Mouse (Mus musculus): ENCODE data around the gene Gm9048.
"Not testable (repeated sequence)": the region's sequence is repeated elsewhere in the genome, so short reads cannot be mapped to it uniquely, and the experiment has no call there.

Gm9048 gene
- long read RNA-seq, experiment 1 = 0 reads
- long read RNA-seq, experiment 2 = 0 reads

DNA sequence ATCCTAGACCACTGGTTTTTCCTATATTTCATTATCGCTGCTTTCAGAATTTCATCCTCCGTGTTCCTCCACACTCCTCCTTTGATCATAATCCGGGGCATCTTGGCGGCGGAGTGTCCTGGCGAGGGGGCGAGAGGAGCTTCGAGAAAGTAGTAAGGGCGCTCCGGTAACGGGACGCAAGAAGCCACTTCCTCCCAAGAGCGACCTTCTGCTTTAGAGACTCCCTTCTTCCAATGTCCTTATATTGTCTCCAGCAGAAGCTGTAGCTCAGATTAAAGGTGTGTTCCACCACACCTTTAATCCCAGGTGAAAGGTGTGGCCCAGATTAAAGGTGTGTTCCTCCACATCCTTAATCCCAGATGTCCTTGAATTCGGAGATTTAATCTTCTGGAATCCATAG is at the start of gene Gm9048:
TSS of gene Gm9048 (minus strand) at position 101 of the 400 bp plus-strand sequence.
- intact Hi-C loops (cut with DNase I) = not testable (repeated sequence)

DNA sequence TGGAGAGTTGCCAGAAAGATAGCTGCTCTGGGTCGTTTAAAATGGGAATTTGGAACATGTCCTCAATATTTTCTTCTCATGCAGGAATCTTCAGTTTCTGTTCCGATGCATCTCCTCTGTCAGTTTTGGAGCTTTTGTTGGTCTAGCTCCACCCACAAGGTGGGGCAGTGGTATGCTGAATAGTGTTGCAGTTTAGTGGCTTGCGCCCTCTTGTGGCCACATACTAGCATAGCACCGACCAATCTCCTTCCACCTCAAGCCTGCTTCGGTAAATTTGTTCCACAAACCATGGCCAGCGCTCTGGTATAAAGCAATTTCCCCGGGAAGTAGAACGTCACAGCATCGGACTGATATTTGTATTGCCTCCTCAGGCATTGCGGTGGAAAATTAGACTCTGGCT is 22.0 kb upstream of the Gm9048 start:
- intact Hi-C loops (cut with DNase I) = no loop called here

DNA sequence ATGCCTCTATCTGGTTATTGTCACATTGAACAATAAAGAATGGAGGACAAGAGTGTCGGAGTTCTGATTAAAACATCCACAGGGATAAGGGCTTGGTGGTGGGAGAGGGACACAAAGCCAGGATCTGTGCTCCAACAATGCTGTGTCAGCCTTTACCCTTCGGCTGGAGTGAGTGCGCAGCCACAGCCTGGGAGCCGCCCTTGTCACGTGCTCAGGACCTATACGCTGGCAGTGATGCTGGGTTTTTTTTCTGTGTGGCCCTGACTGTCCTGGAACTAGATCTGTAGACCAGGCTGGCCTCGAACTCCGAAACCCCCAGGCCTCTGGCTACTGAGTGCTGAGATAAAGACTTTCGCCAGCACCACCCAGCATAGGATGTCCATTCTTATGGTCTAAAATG is 21.0 kb upstream of the Gm9048 start:
- intact Hi-C loops (cut with DNase I) = no loop called here

DNA sequence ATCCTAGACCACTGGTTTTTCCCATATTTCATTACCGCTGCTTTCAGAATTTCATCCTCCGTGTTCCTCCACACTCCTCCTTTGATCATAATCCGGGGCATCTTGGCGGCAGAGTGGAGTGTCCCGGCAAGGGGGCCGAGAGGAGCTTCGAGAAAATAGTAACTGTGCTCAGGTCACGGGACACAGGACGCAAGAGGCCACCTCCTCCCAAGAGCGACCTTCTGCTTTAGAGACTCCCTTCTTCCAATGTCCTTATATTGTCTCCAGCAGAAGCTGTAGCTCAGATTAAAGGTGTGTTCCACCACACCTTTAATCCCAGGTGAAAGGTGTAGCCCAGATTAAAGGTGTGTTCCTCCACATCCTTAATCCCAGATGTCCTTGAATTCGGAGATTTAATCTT is 5.5 kb upstream of the Gm9048 start, which contains the start of gene Gm9049:
TSS of gene Gm9049 (minus strand) at position 101 of the 400 bp plus-strand sequence.
- intact Hi-C loops (cut with DNase I) = not testable (repeated sequence)

DNA sequence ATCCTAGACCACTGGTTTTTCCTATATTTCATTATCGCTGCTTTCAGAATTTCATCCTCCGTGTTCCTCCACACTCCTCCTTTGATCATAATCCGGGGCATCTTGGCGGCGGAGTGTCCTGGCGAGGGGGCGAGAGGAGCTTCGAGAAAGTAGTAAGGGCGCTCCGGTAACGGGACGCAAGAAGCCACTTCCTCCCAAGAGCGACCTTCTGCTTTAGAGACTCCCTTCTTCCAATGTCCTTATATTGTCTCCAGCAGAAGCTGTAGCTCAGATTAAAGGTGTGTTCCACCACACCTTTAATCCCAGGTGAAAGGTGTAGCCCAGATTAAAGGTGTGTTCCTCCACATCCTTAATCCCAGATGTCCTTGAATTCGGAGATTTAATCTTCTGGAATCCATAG is 5.3 kb downstream of the Gm9048 start, which contains the start of gene Gm9046:
TSS of gene Gm9046 (minus strand) at position 101 of the 400 bp plus-strand sequence.
- intact Hi-C loops (cut with DNase I) = not testable (repeated sequence)

DNA sequence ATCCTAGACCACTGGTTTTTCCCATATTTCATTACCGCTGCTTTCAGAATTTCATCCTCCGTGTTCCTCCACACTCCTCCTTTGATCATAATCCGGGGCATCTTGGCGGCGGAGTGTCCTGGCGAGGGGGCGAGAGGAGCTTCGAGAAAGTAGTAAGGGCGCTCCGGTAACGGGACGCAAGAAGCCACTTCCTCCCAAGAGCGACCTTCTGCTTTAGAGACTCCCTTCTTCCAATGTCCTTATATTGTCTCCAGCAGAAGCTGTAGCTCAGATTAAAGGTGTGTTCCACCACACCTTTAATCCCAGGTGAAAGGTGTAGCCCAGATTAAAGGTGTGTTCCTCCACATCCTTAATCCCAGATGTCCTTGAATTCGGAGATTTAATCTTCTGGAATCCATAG is 10.7 kb downstream of the Gm9048 start, which contains the start of gene Gm9045:
TSS of gene Gm9045 (minus strand) at position 101 of the 400 bp plus-strand sequence.
- intact Hi-C loops (cut with DNase I) = not testable (repeated sequence)

DNA sequence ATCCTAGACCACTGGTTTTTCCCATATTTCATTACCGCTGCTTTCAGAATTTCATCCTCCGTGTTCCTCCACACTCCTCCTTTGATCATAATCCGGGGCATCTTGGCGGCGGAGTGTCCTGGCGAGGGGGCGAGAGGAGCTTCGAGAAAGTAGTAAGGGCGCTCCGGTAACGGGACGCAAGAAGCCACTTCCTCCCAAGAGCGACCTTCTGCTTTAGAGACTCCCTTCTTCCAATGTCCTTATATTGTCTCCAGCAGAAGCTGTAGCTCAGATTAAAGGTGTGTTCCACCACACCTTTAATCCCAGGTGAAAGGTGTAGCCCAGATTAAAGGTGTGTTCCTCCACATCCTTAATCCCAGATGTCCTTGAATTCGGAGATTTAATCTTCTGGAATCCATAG is 16.2 kb downstream of the Gm9048 start, which contains the start of gene Gm9044:
TSS of gene Gm9044 (minus strand) at position 101 of the 400 bp plus-strand sequence.
- intact Hi-C loops (cut with DNase I) = not testable (repeated sequence)

DNA sequence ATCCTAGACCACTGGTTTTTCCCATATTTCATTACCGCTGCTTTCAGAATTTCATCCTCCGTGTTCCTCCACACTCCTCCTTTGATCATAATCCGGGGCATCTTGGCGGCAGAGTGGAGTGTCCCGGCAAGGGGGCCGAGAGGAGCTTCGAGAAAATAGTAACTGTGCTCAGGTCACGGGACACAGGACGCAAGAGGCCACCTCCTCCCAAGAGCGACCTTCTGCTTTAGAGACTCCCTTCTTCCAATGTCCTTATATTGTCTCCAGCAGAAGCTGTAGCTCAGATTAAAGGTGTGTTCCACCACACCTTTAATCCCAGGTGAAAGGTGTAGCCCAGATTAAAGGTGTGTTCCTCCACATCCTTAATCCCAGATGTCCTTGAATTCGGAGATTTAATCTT is 21.6 kb downstream of the Gm9048 start, which contains the start of gene Gm9040:
TSS of gene Gm9040 (minus strand) at position 101 of the 400 bp plus-strand sequence.
- intact Hi-C loops (cut with DNase I) = not testable (repeated sequence)

DNA sequence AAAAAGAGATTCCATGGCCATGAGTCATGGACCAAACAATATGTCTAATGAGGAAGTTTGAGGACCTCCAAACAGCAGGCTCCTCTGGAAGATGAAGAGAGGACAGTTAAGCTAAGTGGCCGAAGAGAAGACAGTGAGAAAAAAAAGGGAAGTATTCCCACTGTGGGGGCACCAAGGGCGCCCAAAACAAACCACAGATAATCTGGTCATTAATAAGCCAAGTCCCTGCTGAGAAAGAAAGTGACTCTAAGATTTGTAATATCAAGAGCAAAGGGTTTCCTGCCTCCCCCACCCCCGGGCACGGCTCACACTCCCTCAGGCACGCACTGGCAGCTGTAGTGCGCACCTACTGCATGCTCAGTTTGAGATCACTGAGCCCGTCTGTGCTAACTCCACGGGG is 29.5 kb downstream of the Gm9048 start:
- intact Hi-C loops (cut with DNase I) = no loop called here

DNA sequence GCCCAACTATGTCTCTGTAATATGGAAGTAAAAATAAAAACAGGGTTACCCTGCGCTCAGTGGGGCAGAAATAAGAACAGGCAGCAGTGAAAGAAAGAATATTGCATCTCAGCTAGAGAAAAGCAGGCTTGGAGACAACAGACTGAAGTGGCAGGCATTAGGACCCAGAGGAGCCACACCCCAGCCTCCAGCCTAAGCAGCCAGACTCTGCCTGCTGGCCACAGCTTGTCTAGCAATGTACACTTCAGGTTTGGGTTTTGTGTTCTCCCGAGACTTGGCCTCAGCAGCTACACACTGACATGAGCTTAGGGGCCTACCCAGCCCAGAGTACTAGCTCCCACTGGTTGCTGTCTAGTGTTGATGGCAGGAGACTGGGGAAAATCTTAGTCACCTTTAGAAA is 46.3 kb downstream of the Gm9048 start:
- intact Hi-C loops (cut with DNase I) = not testable (repeated sequence)
